Mouse (Mus musculus) ovary, postnatal 10 days (tissue): ENCODE data around the gene Tex2.

ENCODE experiments used
- DNase-seq: peaks from one replicate; pipeline ENCODE4 v3.0.0; 2022; ENCODE audit warnings: low spot score

Gene Tex2

GRCm38 (mm10) chr11:106485611-106486010 is 127.6 kb downstream of the Tex2 start:
- no peak for DNase-seq

GRCm38 (mm10) chr11:106484875-106485274 is 128.3 kb downstream of the Tex2 start:
- DNase-seq = no peak

GRCm38 (mm10) chr11:106482867-106483266 is 130.4 kb downstream of the Tex2 start:
- no peak for DNase-seq

GRCm38 (mm10) chr11:106481651-106482050 is 131.6 kb downstream of the Tex2 start:
- no peak for DNase-seq

- DNase-seq = no peak
Measured at GRCm38 (mm10) chr11:106480530-106480885, 132.7 kb downstream of the Tex2 start.

- no peak for DNase-seq
Measured at GRCm38 (mm10) chr11:106479619-106480529, 133.3 kb downstream of the Tex2 start.

- no peak for DNase-seq
Measured at GRCm38 (mm10) chr11:106478745-106479144, 134.5 kb downstream of the Tex2 start.

- no peak for DNase-seq
Measured at GRCm38 (mm10) chr11:106477505-106478160, 135.6 kb downstream of the Tex2 start.

GRCm38 (mm10) chr11:106475309-106475708 is 137.9 kb downstream of the Tex2 start:
- DNase-seq = no peak

GRCm38 (mm10) chr11:106471629-106472028 is 141.6 kb downstream of the Tex2 start:
- DNase-seq = no peak

- DNase-seq = no peak
Measured at GRCm38 (mm10) chr11:106468509-106468908, 144.7 kb downstream of the Tex2 start.

- DNase-seq = no peak
Measured at GRCm38 (mm10) chr11:106465932-106466331, 147.3 kb downstream of the Tex2 start.

- no peak for DNase-seq
Measured at GRCm38 (mm10) chr11:106465545-106465903, 147.7 kb downstream of the Tex2 start.

GRCm38 (mm10) chr11:106464681-106465544 is 148.3 kb downstream of the Tex2 start:
- DNase-seq = no peak

- no peak for DNase-seq
Measured at GRCm38 (mm10) chr11:106463845-106464244, 149.4 kb downstream of the Tex2 start.

GRCm38 (mm10) chr11:106462309-106462708 is 150.9 kb downstream of the Tex2 start:
- no peak for DNase-seq

- DNase-seq = no peak
Measured at GRCm38 (mm10) chr11:106461145-106461932, 151.9 kb downstream of the Tex2 start.

- DNase-seq = no peak
Measured at GRCm38 (mm10) chr11:106460671-106461070, 152.6 kb downstream of the Tex2 start.

GRCm38 (mm10) chr11:106458540-106458939 is 154.7 kb downstream of the Tex2 start:
- no peak for DNase-seq
